Mouse (Mus musculus) MEL (cell line): ENCODE results near the gene Fut8. TPM values are rescaled to one million over a fixed set of nuclear protein-coding genes. Genes with fewer than 3 reads are reported as not detected.
A peak's percentile ranks its signal among the peaks of the same experiment; 100 is the strongest.
"Not testable (repeated sequence)": the region's sequence is repeated elsewhere in the genome, so short reads cannot be mapped to it uniquely, and the experiment has no call there.

ENCODE experiments used
- DNase-seq: peaks from one replicate; pipeline ENCODE4 v3.0.0; 2011; ENCODE audit warnings: low read depth, low spot score
- H3K27ac ChIP-seq: 2 replicates; pipeline ENCODE4 v1.5.1; 2012; ENCODE audit warnings: low read depth, mild to moderate bottlenecking, control low read depth, low read length, moderate library complexity; ENCODE audit not compliant: control insufficient read depth
- H3K27me3 ChIP-seq, 2 experiments: fragments of 150-350 bp in 1 of 2; sonication (generic) in 1 of 2; 2 replicates each; pipeline ENCODE4 v1.6.1; 2012; ENCODE audit warnings: low read length in 2 of 2, mild to moderate bottlenecking in 2 of 2, improper control_type of control experiment in 1 of 2, moderate library complexity in 1 of 2; ENCODE audit not compliant: insufficient read depth in 2 of 2, control insufficient read depth in 1 of 2
- H3K36me3 ChIP-seq, 2 experiments: 2 replicates each; pipeline ENCODE4 v1.6.1; 2012 to 2014; ENCODE audit warnings: low read length in 2 of 2, improper control_type of control experiment in 1 of 2, inconsistent platforms in 1 of 2, mild to moderate bottlenecking in 1 of 2; ENCODE audit not compliant: insufficient read depth in 2 of 2, control insufficient read depth in 1 of 2
- H3K4me1 ChIP-seq, 2 experiments: fragments of 150-350 bp in 1 of 2; sonication (generic) in 1 of 2; 2 replicates each; pipeline ENCODE4 v1.6.1; 2012; ENCODE audit warnings: low read length in 2 of 2, improper control_type of control experiment in 1 of 2, mild to moderate bottlenecking in 1 of 2; ENCODE audit not compliant: insufficient read depth in 2 of 2, control insufficient read depth in 1 of 2
- H3K4me3 ChIP-seq, 2 experiments: fragments of 150-350 bp in 1 of 2; sonication (generic) in 1 of 2; 2 replicates each; pipeline ENCODE4 v1.5.1; 2012; ENCODE audit warnings: low read depth in 2 of 2, low read length in 2 of 2, mild to moderate bottlenecking in 2 of 2, moderate library complexity in 2 of 2, control low read depth in 1 of 2, improper control_type of control experiment in 1 of 2; ENCODE audit not compliant: control insufficient read depth in 1 of 2, insufficient read depth in 1 of 2
- H3K79me2 ChIP-seq: 2 replicates; pipeline ENCODE4 v1.6.1; 2012; ENCODE audit warnings: mild to moderate bottlenecking, low read length, moderate library complexity; ENCODE audit not compliant: control insufficient read depth, poor library complexity, insufficient read depth
- H3K9ac ChIP-seq: 2 replicates; pipeline ENCODE4 v1.6.1; 2012; ENCODE audit warnings: low read depth, mild to moderate bottlenecking, control low read depth, low read length, moderate library complexity; ENCODE audit not compliant: control insufficient read depth, poor library complexity, severe bottlenecking
- H3K9me3 ChIP-seq: fragments of 150-350 bp; sonication (generic); replicated peaks from 2 replicates; pipeline ENCODE4 v1.6.1; 2012; ENCODE audit warnings: mild to moderate bottlenecking, low read length, improper control_type of control experiment, moderate library complexity; ENCODE audit not compliant: insufficient read depth
- CHD1 ChIP-seq: IDR thresholded peaks from 2 replicates; pipeline ENCODE4 v1.6.1; 2012; ENCODE audit warnings: low read depth, mild to moderate bottlenecking, inconsistent platforms, low read length, improper control_type of control experiment
- E2F4 ChIP-seq: IDR thresholded peaks from 2 replicates; pipeline ENCODE4 v1.6.1; 2011; ENCODE audit warnings: low read depth, low read length, improper control_type of control experiment, borderline replicate concordance
- ETS1 ChIP-seq: IDR thresholded peaks from 2 replicates; pipeline ENCODE4 v1.6.1; 2012; ENCODE audit warnings: low read depth, mild to moderate bottlenecking, inconsistent platforms, low read length, improper control_type of control experiment, moderate library complexity
- GATA1 ChIP-seq: IDR thresholded peaks from 2 replicates; pipeline ENCODE4 v1.6.1; 2011; ENCODE audit warnings: low read depth, low read length, improper control_type of control experiment
- JUND ChIP-seq: IDR thresholded peaks from 2 replicates; pipeline ENCODE4 v1.6.1; 2011; ENCODE audit warnings: low read depth, mild to moderate bottlenecking, improper control_type of control experiment, low read length
- MAZ ChIP-seq: IDR thresholded peaks from 2 replicates; pipeline ENCODE4 v1.6.1; 2012; ENCODE audit warnings: low read depth, mild to moderate bottlenecking, inconsistent platforms, low read length, improper control_type of control experiment
- MEF2A ChIP-seq: IDR thresholded peaks from 2 replicates; pipeline ENCODE4 v1.6.1; 2014; ENCODE audit warnings: low read depth, mild to moderate bottlenecking, inconsistent platforms, low read length, improper control_type of control experiment; ENCODE audit not compliant: poor library complexity, insufficient replicate concordance, severe bottlenecking; ENCODE audit errors: extremely low read depth
- MYC ChIP-seq: IDR thresholded peaks from 2 replicates; pipeline ENCODE4 v1.6.1; 2011; ENCODE audit warnings: low read depth, mild to moderate bottlenecking, low read length, improper control_type of control experiment, moderate library complexity
- NRF1 ChIP-seq: IDR thresholded peaks from 2 replicates; pipeline ENCODE4 v1.6.1; 2014; ENCODE audit warnings: low read depth, mild to moderate bottlenecking, inconsistent platforms, low read length, improper control_type of control experiment, moderate library complexity; ENCODE audit not compliant: poor library complexity, insufficient read depth, severe bottlenecking
- POLR2AphosphoS2 ChIP-seq: IDR thresholded peaks from 2 replicates; pipeline ENCODE4 v1.6.1; 2011; ENCODE audit warnings: low read length, improper control_type of control experiment
- POLR2AphosphoS5 ChIP-seq: IDR thresholded peaks from 2 replicates; pipeline ENCODE4 v1.6.1; 2012; ENCODE audit warnings: low read depth, borderline replicate concordance, mild to moderate bottlenecking, inconsistent platforms, low read length, moderate library complexity, mixed read lengths
- SIN3A ChIP-seq: IDR thresholded peaks from 2 replicates; pipeline ENCODE4 v1.6.1; 2012; ENCODE audit warnings: low read length, improper control_type of control experiment, inconsistent platforms
- SMC3 ChIP-seq: IDR thresholded peaks from 2 replicates; pipeline ENCODE4 v1.6.1; 2011; ENCODE audit warnings: low read depth, low read length, improper control_type of control experiment
- TAL1 ChIP-seq: IDR thresholded peaks from 2 replicates; pipeline ENCODE4 v1.6.1; 2012; ENCODE audit warnings: mild to moderate bottlenecking, inconsistent platforms, low read length, moderate library complexity, mixed read lengths
- TBP ChIP-seq: IDR thresholded peaks from 2 replicates; pipeline ENCODE4 v1.8.0; 2011; ENCODE audit warnings: low read depth, low read length, improper control_type of control experiment
- TCF12 ChIP-seq: IDR thresholded peaks from 2 replicates; pipeline ENCODE4 v1.6.1; 2014; ENCODE audit warnings: low read depth, mild to moderate bottlenecking, inconsistent platforms, low read length, improper control_type of control experiment, moderate library complexity
- UBTF ChIP-seq: IDR thresholded peaks from 2 replicates; pipeline ENCODE4 v1.6.1; 2012; ENCODE audit warnings: low read depth, mild to moderate bottlenecking, inconsistent platforms, low read length, improper control_type of control experiment, moderate library complexity, borderline replicate concordance; ENCODE audit not compliant: insufficient read depth
- USF2 ChIP-seq, 2 experiments: IDR thresholded peaks; 2 replicates each; pipeline ENCODE4 v1.6.1; 2011 to 2012; ENCODE audit warnings: improper control_type of control experiment in 2 of 2, low read length in 2 of 2, borderline replicate concordance in 1 of 2, inconsistent platforms in 1 of 2, low read depth in 1 of 2, mild to moderate bottlenecking in 1 of 2; ENCODE audit not compliant: insufficient read depth in 1 of 2
- ZC3H11A ChIP-seq: IDR thresholded peaks from 2 replicates; pipeline ENCODE4 v1.6.1; 2012; ENCODE audit warnings: low read depth, mild to moderate bottlenecking, inconsistent platforms, low read length, improper control_type of control experiment
- ZNF384 ChIP-seq: IDR thresholded peaks from 2 replicates; pipeline ENCODE4 v1.6.1; 2012; ENCODE audit warnings: low read depth, mild to moderate bottlenecking, inconsistent platforms, low read length, improper control_type of control experiment
- polyA plus RNA-seq, 2 experiments: library from polyadenylated mRNA; stranded (reverse) in 1 of 2; unstranded in 1 of 2; fragments of >175 nt in 1 of 2; fragments of >200 nt in 1 of 2; gene quantifications; 2 replicates each; pipeline versions ENCODE4 v1.2.1 to v1.2.4; 2012; ENCODE audit warnings: low replicate concordance in 2 of 2, low read depth in 1 of 2; ENCODE audit not compliant: insufficient read length in 2 of 2, insufficient read depth in 1 of 2, missing spikeins in 1 of 2
- total RNA-seq: library from RNA; depleted of rRNA; stranded (reverse); fragments of 300-350 nt; gene quantifications from 2 replicates; pipeline ENCODE4 v1.2.3, GENCODE M21; 2012

The Fut8 gene
- total and polyA plus RNA-seq, 3 experiments, result 61.3 to 90.0 (median 73.7) TPM

- TF ChIP-seq SIN3A (0 out of 2 replicates have a peak, but pooled peaks have one; percentile 25), UBTF (no peak), GATA1 (peak; percentile 40)
- no peaks in the 10 kb centered on the region for H3K27me3 ChIP-seq
- H3K27ac ChIP-seq, result no peak overlapping the region
- H3K9me3 ChIP-seq, result no peaks in the 10 kb centered on the region
- no peak overlapping the region for H3K9ac ChIP-seq
- H3K4me3 ChIP-seq, result no peak overlapping the region
- H3K4me1 ChIP-seq, result peaks cover 10 to 33% of the 10 kb centered on the region in 2 experiments
- peak; percentile 35 for DNase-seq
- H3K36me3 ChIP-seq, result peaks cover 2 to 47% of the 10 kb centered on the region in 2 experiments; a peak in 3 of 4 replicates
- H3K79me2 ChIP-seq, result peaks cover 32% of the 10 kb centered on the region
These were observed 53.1 kb downstream of the Fut8 start for GRCm38 (mm10) chr12:77291017-77291416.

- DNase-seq, H3K4me3 ChIP-seq, H3K9me3 ChIP-seq, H3K27ac ChIP-seq, H3K9ac ChIP-seq, H3K27me3 ChIP-seq: not testable (repeated sequence)
- Histone ChIP-seq H3K36me3 (peaks cover 2 to 42% of the 10 kb centered on the region in 2 experiments; a peak in 3 of 4 replicates), H3K4me1 (peaks cover 10 to 33% of the 10 kb centered on the region in 2 experiments), H3K79me2 (peaks cover 35% of the 10 kb centered on the region)
These were observed 53.9 kb downstream of the Fut8 start for GRCm38 (mm10) chr12:77291864-77292263.

- peaks cover 2 to 42% of the 10 kb centered on the region in 2 experiments; a peak in 3 of 4 replicates for H3K36me3 ChIP-seq
- no peaks in the 10 kb centered on the region for H3K9me3 ChIP-seq
- H3K27me3 ChIP-seq, result no peaks in the 10 kb centered on the region
- no peak for DNase-seq
- no peak overlapping the region for H3K27ac ChIP-seq
- peaks cover 10 to 33% of the 10 kb centered on the region in 2 experiments for H3K4me1 ChIP-seq
- H3K4me3 ChIP-seq, result no peak overlapping the region
- H3K79me2 ChIP-seq, result peaks cover 39% of the 10 kb centered on the region
- no peak overlapping the region for H3K9ac ChIP-seq
- TF ChIP-seq POLR2AphosphoS2 (no peak), GATA1 (no peak), SMC3 (no peak), ZNF384 (peak; percentile 9; the same call in 1 of the 2 replicates), NRF1 (no peak), USF2 (IDR thresholded peaks at IDR 0.05; ENCODE audit: borderline replicate concordance in 1 of 2, insufficient read depth in 1 of 2, low read depth in 1 of 2, low read length in 2 of 2) (no peak), MEF2A (no peak), E2F4 (no peak), MYC (peak; percentile 54; the same call in 1 of the 2 replicates), TBP (no peak), ETS1 (no peak), JUND (no peak), ZC3H11A (no peak), TCF12 (0 out of 2 replicates have a peak, but pooled peaks have one; percentile 8), TAL1 (no peak), MAZ (no peak), CHD1 (no peak), POLR2AphosphoS5 (no peak)
These were observed 54.7 kb downstream of the Fut8 start for GRCm38 (mm10) chr12:77292375-77293258.
